Mouse (Mus musculus): ENCODE measurements around the gene Col26a1. TPM values are rescaled to one million over a fixed set of nuclear protein-coding genes. Genes with fewer than 3 reads are reported as not detected.
"Not testable (repeated sequence)": the region's sequence is repeated elsewhere in the genome, so short reads cannot be mapped to it uniquely, and the experiment has no call there.

Gene Col26a1
- total RNA-seq, 2 experiments from 2014 or later: 2.7 to 3.3 TPM

GRCm38 (mm10) chr5:136780465-136780864, 102.5 kb downstream of the Col26a1 start:
- peak; percentile 86 for TF ChIP-seq CTCF (conservative IDR thresholded peaks at IDR 0.05)
- H3K27ac ChIP-seq: no peak overlapping the region
- peak in 1 of 2 experiments; percentile 37 for DNase-seq (ENCODE audit: low spot score in 2 of 2)
- no peak overlapping the region for H3K4me3 ChIP-seq

- H3K4me3 ChIP-seq: no peak overlapping the region
- DNase-seq (ENCODE audit: low spot score in 2 of 2): no peak
- no peak for TF ChIP-seq CTCF (conservative IDR thresholded peaks at IDR 0.05)
- H3K27ac ChIP-seq: no peak overlapping the region
Measured at GRCm38 (mm10) chr5:136779946-136780345, 103.1 kb downstream of the Col26a1 start.

GRCm38 (mm10) chr5:136775548-136775947, 107.5 kb downstream of the Col26a1 start:
- Histone ChIP-seq H3K27ac (no peak overlapping the region), H3K4me3 (no peak overlapping the region)
- no peak for DNase-seq (ENCODE audit: low spot score in 2 of 2)
- no peak for TF ChIP-seq CTCF (conservative IDR thresholded peaks at IDR 0.05)

GRCm38 (mm10) chr5:136773044-136774039, 109.7 kb downstream of the Col26a1 start:
- Histone ChIP-seq H3K4me3 (no peak overlapping the region), H3K27ac (no peak overlapping the region)
- no peak for DNase-seq (ENCODE audit: low spot score in 2 of 2)
- peak; percentile 25 for TF ChIP-seq CTCF (conservative IDR thresholded peaks at IDR 0.05)

GRCm38 (mm10) chr5:136771132-136771531, 111.9 kb downstream of the Col26a1 start:
- no peak overlapping the region for H3K27ac ChIP-seq
- no peak overlapping the region for H3K4me3 ChIP-seq
- DNase-seq (ENCODE audit: low spot score in 2 of 2): no peak
- no peak for TF ChIP-seq CTCF (conservative IDR thresholded peaks at IDR 0.05)

- Histone ChIP-seq H3K4me3 (no peak overlapping the region), H3K27ac (no peak overlapping the region)
- TF ChIP-seq CTCF (conservative IDR thresholded peaks at IDR 0.05): no peak
- DNase-seq (ENCODE audit: low spot score in 2 of 2): no peak
Measured at GRCm38 (mm10) chr5:136767304-136767703, 115.7 kb downstream of the Col26a1 start.

GRCm38 (mm10) chr5:136764157-136764669, 118.8 kb downstream of the Col26a1 start:
- Histone ChIP-seq H3K27ac (no peak overlapping the region), H3K4me3 (no peak overlapping the region)
- DNase-seq (ENCODE audit: low spot score in 2 of 2): no peak
- TF ChIP-seq CTCF (conservative IDR thresholded peaks at IDR 0.05): peak; percentile 52

GRCm38 (mm10) chr5:136760345-136760744, 122.7 kb downstream of the Col26a1 start:
- H3K27ac ChIP-seq: no peak overlapping the region
- TF ChIP-seq CTCF (conservative IDR thresholded peaks at IDR 0.05): no peak
- H3K4me3 ChIP-seq: no peak overlapping the region
- no peak for DNase-seq (ENCODE audit: low spot score in 2 of 2)

- no peak overlapping the region for H3K27ac ChIP-seq
- DNase-seq (ENCODE audit: low spot score in 2 of 2): no peak
- TF ChIP-seq CTCF (conservative IDR thresholded peaks at IDR 0.05): peak; percentile 71
- no peak overlapping the region for H3K4me3 ChIP-seq
Measured at GRCm38 (mm10) chr5:136759781-136760180, 123.2 kb downstream of the Col26a1 start.

- TF ChIP-seq CTCF (conservative IDR thresholded peaks at IDR 0.05): peak; percentile 94
- H3K4me3 ChIP-seq: no peak overlapping the region
- DNase-seq (ENCODE audit: low spot score in 2 of 2): peak; percentile 58 to 80
Measured at GRCm38 (mm10) chr5:136755696-136756095, 127.3 kb downstream of the Col26a1 start.

GRCm38 (mm10) chr5:136754053-136754591, 128.9 kb downstream of the Col26a1 start:
- Histone ChIP-seq H3K27ac (no peak overlapping the region), H3K4me3 (no peak overlapping the region)
- no peak for DNase-seq (ENCODE audit: low spot score in 2 of 2)
- TF ChIP-seq CTCF (conservative IDR thresholded peaks at IDR 0.05): no peak

More at GRCm38 (mm10) chr5:136755696-136756095, 127.3 kb downstream of the Col26a1 start:
- no peak overlapping the region for H3K27ac ChIP-seq

GRCm38 (mm10) chr5:136753176-136753575, 129.8 kb downstream of the Col26a1 start:
- not testable (repeated sequence) for H3K4me3 ChIP-seq; H3K27ac ChIP-seq; DNase-seq (ENCODE audit: low spot score in 2 of 2)

GRCm38 (mm10) chr5:136752104-136752503, 130.9 kb downstream of the Col26a1 start:
- no peak overlapping the region for H3K4me3 ChIP-seq
- DNase-seq (ENCODE audit: low spot score in 2 of 2): no peak
- TF ChIP-seq CTCF (conservative IDR thresholded peaks at IDR 0.05): no peak
- H3K27ac ChIP-seq: no peak overlapping the region
